Mouse (Mus musculus): Measurements from ENCODE around the gene Fam221b.

Gene Fam221b

GRCm38 (mm10) chr4:43668782-43669427 is at the start of gene Fam221b, which contains the start of gene Tmem8b:
TSS of gene Fam221b (minus strand) at chr4:43669145.
TSS of gene Tmem8b (plus strand) at chr4:43668971.
- DNase-seq, result peak; percentile 95

DNA sequence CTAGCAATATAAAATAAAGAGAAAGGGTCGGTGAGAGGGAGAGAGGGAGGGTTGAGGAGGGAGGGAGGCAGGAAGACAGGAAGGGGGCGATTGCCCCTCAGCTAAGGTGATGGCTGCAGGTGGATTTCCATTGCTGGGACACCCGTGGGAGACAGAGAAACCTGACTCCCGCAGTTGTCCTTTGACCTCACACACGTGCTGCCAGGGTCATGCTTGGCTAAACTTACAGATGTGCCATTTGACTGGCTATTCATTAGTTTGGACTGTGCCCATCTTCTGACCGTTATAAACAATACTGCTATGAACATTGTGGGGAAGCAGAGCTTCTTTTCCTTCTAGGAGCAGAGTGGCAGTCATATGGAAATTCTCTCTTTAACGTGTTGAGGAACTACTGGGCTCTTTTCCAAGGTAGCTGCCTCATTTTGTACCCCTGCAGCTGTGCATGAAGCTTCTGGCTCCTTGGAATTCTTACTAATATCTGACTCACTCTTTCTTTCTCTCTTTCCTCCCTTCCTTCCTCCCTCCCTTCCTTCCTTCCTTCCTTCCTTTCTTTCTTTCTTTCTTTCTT is 44.8 kb upstream of the Fam221b start:
- no peak for DNase-seq

DNA sequence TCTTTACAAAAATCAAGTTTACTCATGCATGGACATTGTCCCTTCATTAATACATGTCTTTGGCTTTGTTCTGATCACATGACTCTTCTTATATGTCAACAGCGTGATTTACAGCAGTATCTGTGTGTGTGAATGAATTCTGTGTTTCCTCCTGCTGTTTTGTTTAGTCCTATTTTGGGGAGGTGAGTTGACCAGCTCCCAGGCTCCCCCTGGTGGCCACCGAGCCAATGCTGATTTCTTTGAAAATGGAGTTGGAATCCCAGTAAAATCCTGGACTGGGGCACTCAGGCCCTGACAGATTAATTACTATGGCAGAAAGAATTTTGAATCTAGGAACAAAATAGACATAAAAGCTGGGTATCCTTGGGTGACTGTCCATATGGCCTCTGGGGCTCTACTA is 42.9 kb upstream of the Fam221b start:
- DNase-seq, result peak; percentile 90

- no peak for DNase-seq
Observed at GRCm38 (mm10) chr4:43709869-43710268, 40.9 kb upstream of the Fam221b start, which contains the start of gene Olfr71. TSS of gene Olfr71 (minus strand) at chr4:43710255.

GRCm38 (mm10) chr4:43705991-43706390 is 37.0 kb upstream of the Fam221b start:
- no peak for DNase-seq

GRCm38 (mm10) chr4:43703851-43704250 is 34.9 kb upstream of the Fam221b start:
- DNase-seq, result no peak

GRCm38 (mm10) chr4:43703439-43703838 is 34.5 kb upstream of the Fam221b start:
- peak; percentile 24 for DNase-seq

- no peak for DNase-seq
Observed at GRCm38 (mm10) chr4:43700707-43701106, 31.8 kb upstream of the Fam221b start, which contains the start of gene Olfr70. TSS of gene Olfr70 (minus strand) at chr4:43700807.

- no peak for DNase-seq
Observed at GRCm38 (mm10) chr4:43696561-43696960, 27.6 kb upstream of the Fam221b start.

GRCm38 (mm10) chr4:43695249-43695671 is 26.3 kb upstream of the Fam221b start:
- DNase-seq, result no peak

DNA sequence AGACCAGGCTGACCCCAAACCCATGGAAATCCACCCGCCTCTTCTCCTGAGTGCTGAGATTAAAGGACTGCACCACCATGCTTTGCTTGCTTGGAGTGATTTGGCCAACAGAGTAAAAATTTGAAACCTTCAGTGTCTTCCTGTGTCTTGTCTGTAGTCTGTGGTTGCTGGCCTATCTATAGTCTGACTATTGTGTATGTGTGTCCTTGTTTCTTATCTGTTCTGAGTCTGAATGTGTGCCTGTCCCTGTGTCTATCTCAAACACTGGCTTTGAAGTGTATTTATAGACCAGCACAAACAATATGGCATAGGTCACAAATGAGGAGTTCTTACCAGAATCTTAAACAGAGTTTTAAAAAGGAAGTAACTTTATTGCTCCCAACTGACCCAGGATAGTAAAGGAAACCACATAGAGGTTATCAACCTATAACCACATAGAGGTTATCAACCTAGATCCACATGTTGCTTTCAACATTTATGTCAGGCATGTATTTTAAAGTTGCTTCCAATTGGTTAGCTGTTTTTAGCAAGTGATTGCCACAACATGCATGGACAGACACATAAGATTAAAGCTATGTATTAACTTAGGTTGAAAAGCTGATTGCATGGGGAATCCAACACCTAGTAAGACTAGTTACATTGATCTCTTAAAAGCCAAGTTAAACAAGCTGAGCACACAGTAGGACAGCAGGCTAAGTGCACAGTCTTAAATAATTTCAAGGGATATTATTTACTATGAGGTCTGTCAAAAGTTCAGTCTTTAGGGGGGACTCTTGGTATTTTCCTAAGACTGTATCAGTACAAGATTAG is 25.7 kb upstream of the Fam221b start:
- no peak for DNase-seq

GRCm38 (mm10) chr4:43693806-43694241 is 24.9 kb upstream of the Fam221b start:
- no peak for DNase-seq

DNA sequence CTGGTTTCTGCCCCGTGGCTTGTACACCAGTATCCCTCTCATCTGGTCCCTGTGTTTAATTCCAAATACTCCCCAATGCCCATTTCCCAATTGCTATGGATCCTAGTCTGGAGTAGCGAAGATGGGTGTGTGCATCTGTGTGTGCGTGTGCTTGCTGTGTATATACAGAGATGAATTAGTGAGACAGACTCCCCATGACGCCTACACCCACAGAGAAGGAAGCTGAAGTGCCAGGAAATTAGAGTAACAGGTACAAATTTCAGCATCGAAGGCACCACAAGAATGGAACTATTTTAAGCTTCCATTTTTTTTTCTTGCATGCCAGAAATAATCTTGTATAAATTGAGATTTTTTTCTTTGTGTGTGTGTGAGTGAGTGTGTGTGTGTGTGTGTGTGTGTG is 22.1 kb upstream of the Fam221b start:
- no peak for DNase-seq

DNA sequence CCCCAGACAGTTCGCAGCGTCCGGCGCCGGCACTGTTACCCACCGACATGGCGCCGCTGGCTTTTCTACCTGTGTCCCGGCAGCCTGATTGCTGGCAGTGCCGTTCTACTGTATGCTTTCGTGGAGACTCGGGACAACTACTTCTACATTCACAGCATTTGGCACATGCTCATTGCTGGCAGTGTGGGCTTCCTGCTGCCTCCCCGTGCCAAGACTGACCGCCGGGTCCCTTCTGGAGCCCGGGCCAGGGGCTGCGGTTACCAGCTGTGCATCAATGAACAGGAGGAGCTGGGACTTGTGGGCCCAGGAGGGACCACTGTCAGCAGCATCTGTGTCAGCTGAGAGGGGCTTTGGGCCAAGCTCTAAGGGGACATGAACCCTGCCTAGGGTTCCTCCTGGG is 21.1 kb upstream of the Fam221b start:
- no peak for DNase-seq

GRCm38 (mm10) chr4:43679416-43680043 is 10.6 kb upstream of the Fam221b start:
- no peak for DNase-seq

DNA sequence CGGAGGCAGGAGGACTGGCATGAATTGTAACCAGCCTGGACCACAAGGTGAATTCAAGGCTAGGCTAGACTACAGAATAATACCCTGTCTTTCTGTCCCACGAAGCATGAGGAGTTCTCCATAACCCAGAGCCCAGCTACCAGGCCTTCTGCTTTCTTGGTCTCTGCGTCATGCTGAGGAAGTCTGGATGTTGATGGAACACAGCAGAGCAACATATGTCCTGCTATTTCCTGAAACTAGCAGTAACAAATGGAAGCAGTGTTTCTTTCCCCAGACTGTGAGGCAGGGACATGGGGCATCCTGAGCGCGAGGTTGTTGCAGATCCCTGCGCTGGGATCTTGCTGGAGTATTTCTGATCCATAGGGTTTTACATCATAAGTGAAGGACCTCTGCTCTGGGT is 9.6 kb upstream of the Fam221b start:
- DNase-seq, result no peak

GRCm38 (mm10) chr4:43675608-43676007 is 6.7 kb upstream of the Fam221b start:
- no peak for DNase-seq

- no peak for DNase-seq
Observed at GRCm38 (mm10) chr4:43674974-43675373, 6.0 kb upstream of the Fam221b start.

DNA sequence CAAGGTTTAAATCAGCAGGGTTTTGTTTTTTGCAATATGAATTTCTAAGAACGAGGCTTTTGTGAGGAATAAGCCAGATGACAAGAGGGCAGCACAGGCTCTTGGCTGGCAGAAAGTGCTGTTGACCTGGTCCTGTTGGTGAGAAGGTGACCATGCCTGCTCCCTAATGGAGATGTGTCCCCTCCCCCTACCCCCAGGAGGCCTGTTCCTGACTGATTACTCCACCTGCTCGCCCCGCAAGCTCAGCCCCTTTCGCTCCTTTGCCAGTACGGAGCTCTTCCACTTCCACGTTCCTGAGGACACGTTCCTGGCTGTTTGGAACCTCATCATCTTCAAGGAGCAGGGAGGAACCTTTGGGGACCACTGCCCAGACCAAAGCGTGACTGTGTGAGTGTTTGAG is 4.8 kb upstream of the Fam221b start:
- DNase-seq, result no peak

GRCm38 (mm10) chr4:43672070-43672469 is 3.1 kb upstream of the Fam221b start:
- peak; percentile 93 for DNase-seq

DNA sequence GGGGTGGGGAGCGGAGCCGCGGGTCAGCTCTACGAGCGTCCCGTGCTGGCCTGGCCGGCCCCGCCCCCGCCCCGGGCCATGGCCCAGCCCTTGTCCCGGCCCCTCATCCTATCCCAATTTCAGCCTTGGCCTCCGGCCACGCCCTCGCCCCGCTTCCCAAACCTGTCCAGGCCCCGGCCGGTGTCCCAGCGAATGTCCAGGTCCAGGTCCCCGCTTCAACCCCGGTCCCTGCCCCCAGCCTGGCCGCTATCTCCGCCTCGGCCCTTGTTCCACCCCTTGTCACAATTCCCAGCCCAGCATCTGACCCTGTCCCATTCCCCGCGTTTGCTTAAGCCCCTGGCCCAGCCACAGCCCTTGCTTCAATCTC is 466 bp upstream of the Fam221b start:
- DNase-seq, result no peak

DNA sequence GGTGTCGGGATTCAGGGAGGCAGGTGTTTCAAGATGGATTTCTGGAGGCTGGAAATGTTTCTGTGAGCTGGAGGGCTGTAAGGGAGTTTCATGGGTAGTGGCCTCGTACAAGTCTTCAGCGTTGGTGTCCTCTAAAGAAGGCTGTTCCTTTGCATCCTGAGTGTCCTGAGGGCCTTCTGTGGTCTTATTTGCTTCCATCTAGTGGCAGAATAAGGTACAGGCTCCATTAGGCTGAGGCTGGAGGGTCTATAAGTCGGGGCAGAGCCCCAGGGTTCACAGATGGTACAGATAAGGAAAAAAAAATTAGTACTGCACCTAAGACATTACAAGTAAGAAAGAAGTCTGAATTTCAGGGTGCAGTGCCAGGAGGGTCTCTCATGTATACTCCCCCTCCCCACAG is 2.5 kb downstream of the Fam221b start:
- DNase-seq, result no peak

DNA sequence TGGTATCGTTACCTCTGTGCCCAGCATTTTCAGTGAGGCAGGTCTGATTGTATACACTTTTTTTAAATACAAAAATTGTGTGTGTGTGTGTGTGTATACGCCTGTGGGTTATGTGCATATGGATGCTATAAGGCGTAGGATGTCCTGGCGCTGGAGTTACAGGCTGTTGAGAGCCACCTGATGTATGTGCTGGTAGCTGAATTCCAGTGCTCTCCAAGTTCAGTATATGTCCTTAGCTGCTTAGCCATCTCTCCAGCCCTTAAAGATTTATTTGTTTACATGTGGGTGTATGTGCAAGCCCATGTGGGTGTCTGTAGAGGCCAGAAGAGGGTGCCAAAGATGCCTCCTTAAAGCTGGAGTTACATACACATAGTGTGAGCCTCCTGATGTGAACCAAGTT is 11.8 kb downstream of the Fam221b start:
- DNase-seq, result no peak

All from thymus, postnatal 4 days (tissue).